21 mouse cellular contexts compared by ENCODE assay signal in the genomic region with DNA sequence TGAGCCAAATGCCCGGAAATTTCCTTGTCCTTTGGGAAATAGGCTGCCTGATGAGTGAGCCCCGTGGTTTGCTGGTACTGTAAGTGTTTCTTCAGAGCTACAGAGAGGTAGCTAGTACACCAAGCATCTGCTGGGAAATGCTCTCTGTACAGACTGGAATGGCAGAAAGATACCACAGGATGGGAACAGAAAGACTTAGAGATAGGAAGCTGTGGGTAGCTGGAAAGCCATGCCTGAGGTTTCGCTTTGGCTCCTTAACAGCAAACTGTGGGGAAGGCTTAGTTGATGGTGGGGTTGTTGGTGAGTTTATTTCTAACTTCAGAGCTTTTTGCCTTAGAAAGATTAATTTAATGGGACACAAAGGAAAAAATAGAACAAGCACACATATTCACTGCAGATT.
"Had no signal": no experiment of that assay in that cellular context is flagged by ENCODE, and none has a peak within 500 bp of the region (broad histone marks: within the 10 kb centered on the region; RNA-seq: fewer than 3 reads in every experiment).

No protein-coding gene starts in this region.

- H3K9me3 ChIP-seq: liver, embryonic 15.5 days; lung, embryonic 15.5 days; midbrain, embryonic 10.5 days; midbrain, embryonic 12.5 days; midbrain, embryonic 15.5 days; neural tube, embryonic 12.5 days had no signal

- H3K4me2 ChIP-seq: liver, embryonic 15.5 days; lung, embryonic 15.5 days; midbrain, embryonic 12.5 days; midbrain, embryonic 15.5 days; neural tube, embryonic 12.5 days had no signal

- H3K36me3 ChIP-seq: liver, embryonic 15.5 days; lung, embryonic 15.5 days; midbrain, embryonic 10.5 days; midbrain, embryonic 12.5 days; midbrain, embryonic 15.5 days; neural tube, embryonic 12.5 days had no signal

- ATAC-seq: liver, postnatal 0 days; lung, postnatal 0 days; midbrain, embryonic 15.5 days had no signal

- H3K27me3 ChIP-seq: liver, embryonic 15.5 days; lung, embryonic 15.5 days; midbrain, embryonic 12.5 days; midbrain, embryonic 15.5 days; neural tube, embryonic 12.5 days had no signal

- H3K4me3 ChIP-seq: liver, embryonic 15.5 days; lung, embryonic 15.5 days; midbrain, embryonic 10.5 days; midbrain, embryonic 12.5 days; midbrain, embryonic 15.5 days; myocyte; neural tube, embryonic 12.5 days had no signal

- H3K4me1 ChIP-seq: liver, embryonic 15.5 days; neural tube, embryonic 12.5 days had no signal

- H3K27ac ChIP-seq: liver, embryonic 15.5 days; lung, embryonic 15.5 days; macrophage; midbrain, embryonic 10.5 days; midbrain, embryonic 12.5 days; midbrain, embryonic 15.5 days; neural tube, embryonic 12.5 days had no signal

- H3K9ac ChIP-seq: liver, embryonic 15.5 days; liver, postnatal 0 days; lung, embryonic 15.5 days; midbrain, embryonic 12.5 days; midbrain, embryonic 15.5 days; neural tube, embryonic 12.5 days had no signal

- DNase-seq: liver, postnatal 0 days; lung, adult 2 months; lung, postnatal 14 days; lung, postnatal 36 days; retina, postnatal 1 day; right cerebral cortex, adult 18-20 months; right cerebral cortex, postnatal 25 days; right cerebral cortex, postnatal 4 days; spleen, adult 18-20 months; thymus, adult 18-20 months; thymus, postnatal 14 days; thymus, postnatal 36 days had no signal
